Mouse (Mus musculus): Measurements from ENCODE around the gene Vav1.

- TF ChIP-seq CTCF (IDR thresholded peaks at IDR 0.05; ENCODE audit: borderline replicate concordance, extremely low read depth, insufficient read depth, insufficient read length) (no peak), POLR2A (IDR thresholded peaks at IDR 0.05; ENCODE audit: borderline replicate concordance, extremely low read depth, insufficient read depth, insufficient read length, poor library complexity, severe bottlenecking) (no peak)
Observed at GRCm38 (mm10) chr17:57341568-57341967, 62.7 kb downstream of the Vav1 start.

All from brain, embryonic 14.5 days (tissue).